Mouse (Mus musculus): ENCODE measurements around the gene Gm11985.

Gm11985 gene

GRCm38 (mm10) chr11:7153081-7153480 is 35.3 kb downstream of the Gm11985 start:
- no peak for DNase-seq (ENCODE audit: low spot score)

- no peak for DNase-seq (ENCODE audit: low spot score)
Observed at GRCm38 (mm10) chr11:7152371-7152770, 36.0 kb downstream of the Gm11985 start.

GRCm38 (mm10) chr11:7150511-7150910 is 37.9 kb downstream of the Gm11985 start:
- DNase-seq (ENCODE audit: low spot score), result no peak

DNA sequence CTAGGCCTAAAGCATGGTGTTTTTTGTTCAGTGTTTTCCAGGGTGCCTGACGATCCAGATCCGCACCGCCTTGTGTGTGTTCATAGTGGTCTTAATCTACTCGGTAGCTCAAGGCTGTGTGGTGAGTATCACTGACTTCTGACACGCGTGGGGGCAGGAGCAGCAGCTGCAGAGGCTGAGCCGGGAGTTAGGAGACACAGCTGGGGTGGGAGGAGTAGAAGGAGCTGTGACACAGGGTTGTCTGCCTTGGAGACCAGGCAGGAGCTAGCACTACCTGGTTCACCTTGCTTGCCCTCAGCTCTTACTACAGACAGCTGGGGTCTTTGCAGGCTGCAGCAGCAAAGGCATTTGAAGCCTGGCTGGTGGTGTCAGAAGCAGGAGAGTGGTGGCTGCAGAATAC is 38.9 kb downstream of the Gm11985 start:
- DNase-seq (ENCODE audit: low spot score), result no peak

DNA sequence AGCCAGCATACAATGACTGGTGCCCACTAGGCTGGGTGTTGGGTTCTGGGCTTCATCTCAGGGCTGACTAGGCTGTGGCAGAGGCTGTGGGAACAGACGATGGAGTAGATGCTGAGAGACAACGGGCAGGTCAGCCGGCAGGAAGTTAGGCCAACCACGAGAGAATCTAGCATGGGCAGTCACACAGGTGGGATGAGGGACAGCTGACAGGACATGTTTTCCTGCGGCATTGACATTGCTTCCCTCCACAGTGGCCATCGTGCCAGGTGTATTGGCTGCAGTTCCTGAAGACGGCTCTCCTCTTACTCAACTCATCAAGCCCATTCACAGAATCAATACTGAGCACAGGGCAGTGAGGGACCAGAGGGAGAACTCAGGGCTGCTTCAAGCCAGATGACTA is 40.4 kb downstream of the Gm11985 start:
- no peak for DNase-seq (ENCODE audit: low spot score)

- no peak for DNase-seq (ENCODE audit: low spot score)
Observed at GRCm38 (mm10) chr11:7147536-7147935, 40.8 kb downstream of the Gm11985 start.

DNA sequence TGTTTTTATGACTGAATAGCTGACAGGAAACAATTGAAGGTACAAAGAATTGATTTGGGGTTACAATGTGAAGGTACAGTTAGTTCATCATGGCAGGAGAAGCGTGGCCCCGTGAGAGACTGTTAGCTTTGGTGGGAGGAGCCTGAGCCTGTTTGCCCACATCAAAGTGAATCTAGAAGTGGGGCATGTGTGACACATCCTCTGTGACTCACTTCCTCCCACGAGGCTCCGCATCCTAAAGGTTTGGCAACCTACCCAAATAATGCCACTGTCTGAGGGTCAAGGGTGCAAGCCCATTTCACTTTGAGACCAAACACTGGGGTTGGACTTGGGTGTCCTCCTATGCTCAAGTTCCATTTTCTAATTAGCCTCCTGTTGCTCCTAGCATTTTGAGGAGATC is 43.1 kb downstream of the Gm11985 start:
- no peak for DNase-seq (ENCODE audit: low spot score)

DNA sequence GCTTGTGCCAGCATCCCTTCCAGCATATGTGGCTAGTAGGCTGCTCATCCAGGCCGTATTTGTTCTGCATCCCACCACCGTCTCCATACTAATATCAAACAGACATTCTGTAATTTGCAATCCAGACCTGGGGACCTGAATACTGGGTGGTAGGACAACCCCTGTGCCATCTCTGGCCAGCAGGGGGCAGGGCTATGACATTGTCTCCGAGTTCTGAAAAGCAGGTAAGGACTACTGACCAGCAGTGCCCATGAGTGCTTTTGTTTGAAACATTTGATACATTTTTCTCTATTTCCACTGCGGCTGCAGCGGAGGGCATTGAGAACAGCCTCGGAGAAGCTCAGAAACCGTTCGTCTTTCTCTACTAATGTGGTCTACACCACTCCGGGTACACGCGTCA is 44.0 kb downstream of the Gm11985 start:
- DNase-seq (ENCODE audit: low spot score), result no peak

DNA sequence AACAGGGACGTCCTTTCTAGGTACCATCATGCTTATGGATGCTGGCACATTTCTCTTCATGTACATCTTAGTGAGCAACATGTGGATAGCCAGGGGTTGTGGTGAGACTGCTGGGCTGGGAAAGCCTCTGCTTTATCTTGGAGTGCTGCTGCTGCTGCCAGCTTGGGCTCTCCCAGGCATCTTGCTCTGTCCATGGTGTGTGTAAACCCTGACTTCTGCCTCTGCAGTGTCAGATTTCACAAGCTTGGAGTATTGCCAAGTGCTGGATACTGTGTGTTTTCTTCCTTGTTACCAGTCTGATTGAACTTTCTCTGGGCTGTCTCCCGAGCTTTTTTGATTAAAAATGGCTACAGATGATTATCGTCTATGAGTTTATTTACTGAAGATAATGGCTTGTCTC is 45.6 kb downstream of the Gm11985 start:
- DNase-seq (ENCODE audit: low spot score), result peak; percentile 66

DNA sequence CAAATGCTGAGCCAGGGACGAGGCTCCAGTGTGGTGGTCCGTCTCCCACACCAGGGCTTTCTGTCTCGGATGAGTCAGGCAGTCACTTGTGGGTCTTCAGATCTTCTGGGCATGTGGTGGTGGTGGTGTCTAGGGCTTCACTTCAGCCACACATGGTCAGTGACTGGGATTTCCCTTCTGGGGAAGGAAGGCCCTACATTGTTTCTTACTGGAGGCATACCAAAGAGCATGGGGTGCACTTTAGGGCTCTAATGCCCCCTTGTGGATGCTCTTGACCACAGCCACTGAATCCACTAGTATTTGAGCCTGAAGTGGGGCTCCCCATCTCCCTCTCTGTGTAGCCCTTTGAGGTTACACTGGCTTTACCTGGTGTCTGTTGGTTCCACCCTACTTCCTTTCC is 47.9 kb downstream of the Gm11985 start:
- DNase-seq (ENCODE audit: low spot score), result peak; percentile 43

DNA sequence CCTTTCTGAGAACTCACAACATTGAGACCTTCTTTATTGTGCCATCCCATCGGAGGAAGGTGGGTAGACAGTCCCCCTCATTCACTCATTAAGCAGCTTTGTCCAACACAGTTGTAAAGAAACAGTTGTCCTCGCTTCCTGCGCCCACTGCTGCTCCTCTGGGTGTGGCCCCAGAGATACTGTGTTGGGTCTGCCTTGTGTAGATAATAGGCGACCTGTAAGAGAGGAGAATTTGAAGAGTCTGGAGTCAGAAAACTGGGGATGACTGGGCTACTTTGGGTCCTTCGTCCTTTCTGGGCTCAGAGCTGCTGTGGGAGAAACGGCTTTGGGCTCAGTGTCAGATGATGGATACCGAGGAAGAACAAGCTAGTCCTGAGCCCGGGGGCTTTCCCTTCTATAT is 50.0 kb downstream of the Gm11985 start:
- DNase-seq (ENCODE audit: low spot score), result no peak

GRCm38 (mm10) chr11:7136246-7136855 is 52.0 kb downstream of the Gm11985 start:
- no peak for DNase-seq (ENCODE audit: low spot score)

DNA sequence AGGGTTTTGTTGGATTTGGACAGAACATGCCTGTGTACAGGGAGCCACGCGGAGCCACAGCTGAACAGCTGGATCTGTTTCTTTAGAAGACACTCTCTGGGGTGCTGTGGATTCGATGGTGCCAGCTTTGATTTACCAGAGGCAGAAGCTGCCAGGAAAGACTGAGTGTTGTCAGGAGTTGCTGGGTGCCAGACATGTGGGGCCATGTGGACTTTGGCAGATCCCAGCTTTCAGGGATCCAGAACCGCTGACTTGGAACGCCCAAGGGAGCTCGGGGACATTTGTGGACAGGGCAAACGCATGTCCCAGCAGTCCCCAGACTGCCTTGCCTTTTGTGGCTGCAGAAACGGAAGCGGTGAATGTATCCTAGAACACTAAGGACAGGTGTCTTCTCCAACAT is 52.6 kb downstream of the Gm11985 start:
- no peak for DNase-seq (ENCODE audit: low spot score)

- no peak for DNase-seq (ENCODE audit: low spot score)
Observed at GRCm38 (mm10) chr11:7135301-7135700, 53.1 kb downstream of the Gm11985 start.

GRCm38 (mm10) chr11:7134319-7134718 is 54.0 kb downstream of the Gm11985 start:
- no peak for DNase-seq (ENCODE audit: low spot score)

GRCm38 (mm10) chr11:7133736-7134135 is 54.6 kb downstream of the Gm11985 start:
- no peak for DNase-seq (ENCODE audit: low spot score)

All from urinary bladder, postnatal 14 days (tissue).